Mouse (Mus musculus) embryonic facial prominence, embryonic 15.5 days (tissue): ENCODE data around the gene Megf11. TPM values are rescaled to one million over a fixed set of nuclear protein-coding genes. Genes with fewer than 3 reads are reported as not detected.
"Not testable (repeated sequence)": the region's sequence is repeated elsewhere in the genome, so short reads cannot be mapped to it uniquely, and the experiment has no call there.

ENCODE experiments used
- ATAC-seq: fragments of 200-750 bp; cut with Nextera tagmentation; 2 replicates; pipeline ENCODE4 v1.8.0; 2017; ENCODE audit warnings: low read depth, moderate TSS enrichment; ENCODE audit not compliant: insufficient number of reproducible peaks, low FRiP score, low TSS enrichment
- H3K27ac ChIP-seq: fragments of 300-500 bp; sonication (generic); replicated peaks from 2 replicates; pipeline ENCODE4 v1.5.1; 2015; ENCODE audit warnings: mild to moderate bottlenecking, inconsistent platforms
- H3K27me3 ChIP-seq: fragments of 300-500 bp; sonication (generic); 2 replicates; pipeline ENCODE4 v1.6.1; 2015; ENCODE audit warnings: inconsistent platforms
- H3K36me3 ChIP-seq: fragments of 300-500 bp; sonication (generic); 2 replicates; pipeline ENCODE4 v1.6.1; 2015; ENCODE audit warnings: mild to moderate bottlenecking, inconsistent platforms
- H3K4me1 ChIP-seq: fragments of 300-500 bp; sonication (generic); 2 replicates; pipeline ENCODE4 v1.6.1; 2015; ENCODE audit warnings: inconsistent platforms
- H3K4me2 ChIP-seq: fragments of 300-500 bp; sonication (generic); replicated peaks from 2 replicates; pipeline ENCODE4 v1.6.1; 2015; ENCODE audit warnings: mild to moderate bottlenecking, inconsistent platforms
- H3K4me3 ChIP-seq: fragments of 300-500 bp; sonication (generic); replicated peaks from 2 replicates; pipeline ENCODE4 v1.5.1; 2015; ENCODE audit warnings: mild to moderate bottlenecking, inconsistent platforms
- H3K9ac ChIP-seq: fragments of 300-500 bp; sonication (generic); 2 replicates; pipeline ENCODE4 v1.6.1; 2015; ENCODE audit warnings: inconsistent platforms
- H3K9me3 ChIP-seq: fragments of 300-500 bp; sonication (generic); replicated peaks from 2 replicates; pipeline ENCODE4 v1.6.1; 2016; ENCODE audit warnings: inconsistent platforms
- WGBS: fragments of 180-500 bp; shearing (Covaris S2); methylation state at CpG from one replicate; pipeline ENCODE4 v1.1.7; 2015; 5-methylcytosine and 5-hydroxymethylcytosine counted together
- polyA plus RNA-seq: library from polyadenylated mRNA; unstranded; fragments of >200 nt; fragmentation: Nextera tagmentation; extraction: Ambion mirVana; gene quantifications from 2 replicates; pipeline ENCODE4 v1.2.1, GENCODE M21; 2015

The Megf11 gene
- polyA plus RNA-seq, 1 experiment from 2014 or later: 1.9 TPM

GRCm38 (mm10) chr9:64654723-64655122 is 269.3 kb downstream of the Megf11 start:
- no peak for ATAC-seq
- H3K27ac ChIP-seq: no peak overlapping the region
- WGBS: 84% methylated on average over 10 of the region's 10 CpGs

DNA sequence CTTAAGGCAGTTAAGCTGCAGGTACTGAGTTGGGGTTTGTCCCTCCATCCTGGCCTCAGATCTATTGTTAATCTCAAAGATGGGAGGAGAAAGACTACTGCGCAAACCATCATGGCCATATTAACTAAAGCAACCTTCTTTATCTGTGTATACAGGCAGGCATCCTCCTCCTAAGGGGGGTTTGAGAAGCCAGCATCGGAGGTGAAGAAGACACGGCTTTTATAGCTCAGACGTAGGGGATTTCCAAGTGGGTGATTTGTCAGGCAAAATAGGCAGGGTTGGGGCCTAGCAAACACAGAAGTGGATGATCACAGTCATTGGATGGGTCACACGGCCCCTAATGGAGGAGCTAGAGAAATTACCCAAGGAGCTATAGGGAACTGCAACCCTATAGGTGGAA is 271.2 kb downstream of the Megf11 start:
- Histone ChIP-seq H3K9ac (no peak overlapping the region), H3K36me3 (no peaks in the 10 kb centered on the region), H3K4me1 (no peaks in the 10 kb centered on the region), H3K27me3 (no peaks in the 10 kb centered on the region), H3K4me2 (no peak overlapping the region), H3K9me3 (no peaks in the 10 kb centered on the region), H3K27ac (no peak overlapping the region), H3K4me3 (no peak overlapping the region)
- ATAC-seq: no peak
- WGBS: 83% methylated on average over 5 of the region's 5 CpGs

More at GRCm38 (mm10) chr9:64654723-64655122, 269.3 kb downstream of the Megf11 start:
- no peak overlapping the region for H3K4me3 ChIP-seq
- no peaks in the 10 kb centered on the region for H3K36me3 ChIP-seq
- no peak overlapping the region for H3K9ac ChIP-seq
- no peaks in the 10 kb centered on the region for H3K4me1 ChIP-seq
- no peaks in the 10 kb centered on the region for H3K27me3 ChIP-seq
- H3K4me2 ChIP-seq: no peak overlapping the region
- H3K9me3 ChIP-seq: no peaks in the 10 kb centered on the region

- no peak for ATAC-seq
Observed at GRCm38 (mm10) chr9:64660222-64660621, 274.8 kb downstream of the Megf11 start.

DNA sequence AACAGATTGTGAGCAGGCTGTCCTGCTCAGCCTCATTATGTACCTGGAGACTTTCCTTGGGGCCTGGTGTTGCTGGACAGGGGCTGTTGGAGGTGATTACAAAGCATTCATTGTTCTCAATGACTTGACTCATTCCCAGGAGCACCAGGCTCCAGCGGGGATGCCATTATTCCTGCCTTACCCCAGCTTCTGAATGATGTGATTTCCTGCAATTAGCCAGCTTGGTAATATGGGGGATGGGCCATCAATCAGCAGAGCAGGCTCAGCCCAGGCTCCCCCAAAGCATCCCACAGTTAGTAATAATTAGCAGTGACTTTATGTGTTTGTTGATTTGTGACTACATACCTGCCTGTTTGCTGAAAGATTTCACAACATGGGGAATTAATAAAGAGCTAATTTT is 279.2 kb downstream of the Megf11 start:
- Histone ChIP-seq H3K27ac (no peak overlapping the region), H3K4me1 (no peaks in the 10 kb centered on the region), H3K27me3 (no peaks in the 10 kb centered on the region), H3K4me2 (no peak overlapping the region), H3K36me3 (no peaks in the 10 kb centered on the region), H3K4me3 (no peak overlapping the region), H3K9ac (no peak overlapping the region), H3K9me3 (no peaks in the 10 kb centered on the region)
- no peak for ATAC-seq
- WGBS: 11% methylated on average over 1 of the region's 1 CpGs

More at GRCm38 (mm10) chr9:64660222-64660621, 274.8 kb downstream of the Megf11 start:
- no peaks in the 10 kb centered on the region for H3K4me1 ChIP-seq
- no peaks in the 10 kb centered on the region for H3K27me3 ChIP-seq
- H3K36me3 ChIP-seq: no peaks in the 10 kb centered on the region
- H3K4me2 ChIP-seq: no peak overlapping the region
- H3K4me3 ChIP-seq: no peak overlapping the region
- no peak overlapping the region for H3K9ac ChIP-seq
- WGBS: 70% methylated on average over 7 of the region's 7 CpGs
- H3K9me3 ChIP-seq: no peaks in the 10 kb centered on the region
- no peak overlapping the region for H3K27ac ChIP-seq

- no peak for ATAC-seq
- 27% methylated on average over 4 of the region's 4 CpGs for WGBS
- no peaks in the 10 kb centered on the region for H3K9me3 ChIP-seq
Observed at GRCm38 (mm10) chr9:64666549-64666948, 281.1 kb downstream of the Megf11 start.

GRCm38 (mm10) chr9:64667513-64667912 is 282.1 kb downstream of the Megf11 start:
- ATAC-seq: no peak
- Histone ChIP-seq H3K27ac (no peak overlapping the region), H3K4me3 (no peak overlapping the region)

More at GRCm38 (mm10) chr9:64666549-64666948, 281.1 kb downstream of the Megf11 start:
- Histone ChIP-seq H3K9ac (no peak overlapping the region), H3K27ac (no peak overlapping the region), H3K4me3 (no peak overlapping the region), H3K27me3 (no peaks in the 10 kb centered on the region), H3K4me1 (no peaks in the 10 kb centered on the region), H3K36me3 (no peaks in the 10 kb centered on the region), H3K4me2 (no peak overlapping the region)

DNA sequence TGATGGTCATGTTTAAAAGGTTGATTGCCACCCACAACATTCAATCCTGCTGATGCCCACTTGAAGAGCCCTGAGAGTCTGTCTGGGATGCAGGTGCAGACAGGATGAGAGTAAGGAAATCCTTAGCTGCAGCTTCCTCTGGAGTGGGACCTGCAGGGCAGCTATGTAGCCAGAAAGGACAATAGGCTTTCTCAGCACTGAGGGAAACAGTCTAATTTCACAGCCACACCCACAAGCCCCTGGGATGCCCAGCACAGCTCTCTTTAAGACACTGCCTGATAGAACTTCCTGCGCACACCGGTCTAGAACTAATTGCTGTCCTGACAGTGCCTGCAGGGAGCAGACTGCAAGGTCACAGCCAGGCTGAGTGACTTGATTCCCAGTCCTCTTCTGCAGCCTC is 282.6 kb downstream of the Megf11 start:
- no peak overlapping the region for H3K27ac ChIP-seq

More at GRCm38 (mm10) chr9:64667513-64667912, 282.1 kb downstream of the Megf11 start:
- Histone ChIP-seq H3K27me3 (no peaks in the 10 kb centered on the region), H3K36me3 (no peaks in the 10 kb centered on the region), H3K4me1 (no peaks in the 10 kb centered on the region), H3K9me3 (no peaks in the 10 kb centered on the region), H3K4me2 (no peak overlapping the region), H3K9ac (no peak overlapping the region)
- 10% methylated on average over 5 of the region's 5 CpGs for WGBS

DNA sequence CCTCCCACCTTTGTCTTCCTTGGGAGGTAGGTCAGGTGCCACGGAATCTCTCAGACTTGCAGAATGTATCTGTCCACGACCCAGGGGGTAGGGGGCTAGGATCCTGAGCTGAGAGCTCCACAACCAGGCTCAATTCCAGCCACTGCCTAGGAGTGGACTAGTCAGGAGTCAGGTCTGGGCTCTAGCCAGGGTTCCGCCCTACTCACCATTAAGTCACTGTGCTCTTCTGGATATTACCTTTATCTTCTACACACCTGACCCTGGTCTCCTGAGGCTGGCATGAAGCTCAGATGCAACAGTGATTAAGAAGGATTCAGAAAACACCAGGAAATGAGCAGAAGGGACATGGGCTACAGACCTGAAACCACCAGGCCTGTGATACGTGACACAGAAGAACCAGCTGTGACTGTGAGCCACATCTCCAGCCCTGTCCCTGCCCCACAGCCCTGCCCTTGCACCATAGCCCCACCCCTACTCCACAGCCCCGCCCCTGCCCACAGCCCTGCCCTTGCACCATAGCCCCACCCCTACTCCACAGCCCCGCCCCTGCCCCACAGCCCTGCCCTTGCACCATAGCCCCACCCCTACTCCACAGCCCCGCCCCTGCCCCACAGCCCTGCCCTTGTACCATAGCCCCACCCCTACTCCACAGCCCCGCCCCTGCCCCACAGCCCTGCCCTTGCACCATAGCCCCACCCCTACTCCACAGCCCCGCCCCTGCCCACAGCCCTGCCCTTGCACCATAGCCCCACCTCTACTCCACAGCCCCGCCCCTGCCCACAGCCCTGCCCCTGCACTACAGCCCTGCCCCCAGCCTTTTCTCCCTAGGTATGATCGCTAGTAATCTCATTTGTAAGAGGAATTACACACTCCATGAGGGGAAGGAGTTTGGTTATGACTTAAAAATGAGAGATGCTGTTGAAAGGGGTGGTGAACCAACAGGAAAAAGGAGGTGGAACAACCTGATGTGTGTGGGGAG is 286.2 kb downstream of the Megf11 start:
- H3K4me3 ChIP-seq, H3K9ac ChIP-seq, ATAC-seq, H3K9me3 ChIP-seq, H3K27ac ChIP-seq, H3K4me2 ChIP-seq, H3K36me3 ChIP-seq, H3K4me1 ChIP-seq, H3K27me3 ChIP-seq: not testable (repeated sequence)
- WGBS: 30% methylated on average over 9 of the region's 11 CpGs

More for the DNA sequence above, 282.6 kb downstream of the Megf11 start:
- Histone ChIP-seq H3K9ac (no peak overlapping the region), H3K9me3 (no peaks in the 10 kb centered on the region), H3K4me1 (no peaks in the 10 kb centered on the region), H3K27me3 (no peaks in the 10 kb centered on the region), H3K4me3 (no peak overlapping the region), H3K4me2 (no peak overlapping the region), H3K36me3 (no peaks in the 10 kb centered on the region)
- 42% methylated on average over 2 of the region's 2 CpGs for WGBS
- ATAC-seq: no peak

GRCm38 (mm10) chr9:64687122-64688014 is 301.9 kb downstream of the Megf11 start:
- ATAC-seq: no peak
- H3K27ac ChIP-seq: no peak overlapping the region
- no peaks in the 10 kb centered on the region for H3K9me3 ChIP-seq
- WGBS: 62% methylated on average over 13 of the region's 13 CpGs
- H3K27me3 ChIP-seq: no peaks in the 10 kb centered on the region
- H3K9ac ChIP-seq: no peak overlapping the region
- no peak overlapping the region for H3K4me3 ChIP-seq
- H3K36me3 ChIP-seq: no peaks in the 10 kb centered on the region
- H3K4me2 ChIP-seq: no peak overlapping the region
- no peaks in the 10 kb centered on the region for H3K4me1 ChIP-seq

DNA sequence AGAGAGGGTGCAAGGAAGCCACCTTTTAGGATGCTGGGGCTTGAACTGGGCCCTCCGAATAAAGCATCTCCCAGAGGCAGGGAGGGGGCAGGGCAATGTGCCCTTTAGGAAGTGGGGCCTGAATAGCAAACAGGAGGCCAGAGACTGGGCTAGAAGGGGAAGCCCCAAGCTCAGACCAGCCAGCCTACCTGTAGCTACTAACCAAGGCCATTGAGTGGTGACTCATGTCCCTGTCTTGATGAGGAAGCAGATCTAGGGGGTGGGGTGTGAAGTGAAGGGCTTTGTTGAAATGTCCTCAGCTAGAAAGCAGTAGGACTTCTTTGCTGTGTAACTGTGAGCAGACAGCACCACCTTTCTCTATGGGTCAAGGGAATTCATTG is 302.6 kb downstream of the Megf11 start:
- no peaks in the 10 kb centered on the region for H3K9me3 ChIP-seq
- ATAC-seq: no peak
- H3K4me3 ChIP-seq: no peak overlapping the region
- no peak overlapping the region for H3K27ac ChIP-seq
- H3K4me2 ChIP-seq: no peak overlapping the region
- WGBS: 50% methylated on average over 1 of the region's 1 CpGs
- H3K9ac ChIP-seq: no peak overlapping the region
- H3K36me3 ChIP-seq: no peaks in the 10 kb centered on the region
- H3K4me1 ChIP-seq: no peaks in the 10 kb centered on the region
- H3K27me3 ChIP-seq: no peaks in the 10 kb centered on the region

GRCm38 (mm10) chr9:64690771-64691170 is 305.3 kb downstream of the Megf11 start:
- H3K9ac ChIP-seq: no peak overlapping the region
- no peak overlapping the region for H3K27ac ChIP-seq
- no peaks in the 10 kb centered on the region for H3K9me3 ChIP-seq
- no peak overlapping the region for H3K4me3 ChIP-seq
- no peak for ATAC-seq
- no peaks in the 10 kb centered on the region for H3K4me1 ChIP-seq
- no peaks in the 10 kb centered on the region for H3K27me3 ChIP-seq
- H3K4me2 ChIP-seq: no peak overlapping the region
- WGBS: 87% methylated on average over 2 of the region's 2 CpGs
- H3K36me3 ChIP-seq: 0 out of 2 replicates have a peak, but pooled peaks cover 5% of the 10 kb centered on the region
